Mouse (Mus musculus) E14TG2a.4 (cell line): ENCODE measurements at regions not wholly inside any gene's neighbourhood (a gene's known extent, or its start where the extent isn't known, plus 50 kb on each side); places are given as distances from the start of the nearest gene placed in this dataset.

ENCODE experiments used
- CTCF ChIP-seq: conservative IDR thresholded peaks from 2 replicates; pipeline ENCODE4 v1.5.1; 2014; ENCODE audit warnings: low read length
- NANOG ChIP-seq: IDR thresholded peaks from 2 replicates; pipeline ENCODE4 v1.6.1; 2014; ENCODE audit warnings: borderline replicate concordance, low read length, mixed read lengths

- TF ChIP-seq CTCF, result no peak
- TF ChIP-seq NANOG, result no peak
Observed at GRCm38 (mm10) chr8:103425967-103426366, 640.5 kb upstream of the Cdh11 start.
